Mouse (Mus musculus) brain, embryonic 14.5 days (tissue): ENCODE results near the gene Abraxas1. TPM values are rescaled to one million over a fixed set of nuclear protein-coding genes. Genes with fewer than 3 reads are reported as not detected.

Experiments
- DNase-seq: peaks from one replicate; pipeline ENCODE4 v3.0.0-alpha.2; 2011; ENCODE audit warnings: low read depth
- CTCF ChIP-seq: fragments of 200-500 bp; IDR thresholded peaks from 2 replicates; pipeline ENCODE4 v1.5.1; 2012; ENCODE audit warnings: inconsistent platforms, mild to moderate bottlenecking, moderate library complexity, borderline replicate concordance; ENCODE audit not compliant: insufficient read depth, insufficient read length; ENCODE audit errors: extremely low read depth
- POLR2A ChIP-seq: fragments of 200-500 bp; IDR thresholded peaks from 2 replicates; pipeline ENCODE4 v1.6.1; 2012; ENCODE audit warnings: mild to moderate bottlenecking, inconsistent platforms, borderline replicate concordance; ENCODE audit not compliant: poor library complexity, insufficient read depth, insufficient read length, severe bottlenecking; ENCODE audit errors: extremely low read depth
- polyA plus RNA-seq: library from polyadenylated mRNA; depleted of rRNA; stranded (reverse); fragments of >200 nt; gene quantifications from 2 replicates; pipeline ENCODE4 v1.2.3, GENCODE M21; 2012; rRNA removed

The Abraxas1 gene
- polyA plus RNA-seq, 1 experiment = 11.4 TPM

- no peak for TF ChIP-seq CTCF
- no peak for TF ChIP-seq POLR2A
- DNase-seq = no peak
Measured at GRCm38 (mm10) chr5:100794084-100794483, 26.7 kb downstream of the Abraxas1 start.

GRCm38 (mm10) chr5:100792261-100792660 lies 28.5 kb downstream of the Abraxas1 start:
- DNase-seq = no peak
- no peak for TF ChIP-seq CTCF
- no peak for TF ChIP-seq POLR2A

GRCm38 (mm10) chr5:100787527-100787926 lies 33.2 kb downstream of the Abraxas1 start:
- no peak for DNase-seq

GRCm38 (mm10) chr5:100779002-100779401 lies 41.8 kb downstream of the Abraxas1 start:
- TF ChIP-seq POLR2A (no peak), CTCF (no peak)
- no peak for DNase-seq

More at GRCm38 (mm10) chr5:100787527-100787926, 33.2 kb downstream of the Abraxas1 start:
- no peak for TF ChIP-seq POLR2A
- no peak for TF ChIP-seq CTCF

- TF ChIP-seq CTCF (no peak), POLR2A (no peak)
Measured at GRCm38 (mm10) chr5:100776900-100777299, 43.9 kb downstream of the Abraxas1 start.

GRCm38 (mm10) chr5:100775778-100776404 lies 44.9 kb downstream of the Abraxas1 start:
- TF ChIP-seq CTCF (no peak), POLR2A (no peak)
- no peak for DNase-seq

More at GRCm38 (mm10) chr5:100776900-100777299, 43.9 kb downstream of the Abraxas1 start:
- no peak for DNase-seq

- TF ChIP-seq POLR2A (no peak), CTCF (no peak)
- DNase-seq = no peak
Measured at GRCm38 (mm10) chr5:100771575-100771974, 49.2 kb downstream of the Abraxas1 start.

- TF ChIP-seq CTCF = no peak
- TF ChIP-seq POLR2A = no peak
- no peak for DNase-seq
Measured at GRCm38 (mm10) chr5:100766026-100766425, 54.7 kb downstream of the Abraxas1 start.

GRCm38 (mm10) chr5:100761736-100762135 lies 59.0 kb downstream of the Abraxas1 start:
- TF ChIP-seq POLR2A (no peak), CTCF (no peak)
- DNase-seq = no peak

- TF ChIP-seq POLR2A = no peak
- no peak for TF ChIP-seq CTCF
- peak; percentile 9 for DNase-seq
Measured at GRCm38 (mm10) chr5:100760049-100760663, 60.6 kb downstream of the Abraxas1 start.

- no peak for TF ChIP-seq POLR2A
- TF ChIP-seq CTCF = no peak
- DNase-seq = no peak
Measured at GRCm38 (mm10) chr5:100758121-100758520, 62.6 kb downstream of the Abraxas1 start.

Other genes starting within 250 kb of the Abraxas1 start
- gene Plac8, start 248.7 kb downstream of the Abraxas1 start, polyA plus RNA-seq = 1.6 and 2.3 TPM in 2 replicates
- 66.9 and 87.9 TPM in 2 replicates for gene Coq2, start 145.8 kb downstream of the Abraxas1 start, polyA plus RNA-seq
- gene Hpse, start 101.2 kb downstream of the Abraxas1 start, polyA plus RNA-seq = 0.45 and 0.53 TPM in 2 replicates
- 31.6 and 32.3 TPM in 2 replicates for gene Helq, start 22.4 kb downstream of the Abraxas1 start, polyA plus RNA-seq
- gene Mrps18c, start 22.3 kb downstream of the Abraxas1 start, polyA plus RNA-seq = 49.6 and 55.6 TPM in 2 replicates
- gene Gpat3, start 24.7 kb upstream of the Abraxas1 start, polyA plus RNA-seq = 0.14 and 0.40 TPM in 2 replicates